Mouse (Mus musculus) intestine, postnatal 0 days (tissue): ENCODE data around the gene Alkbh1. TPM values are rescaled to one million over a fixed set of nuclear protein-coding genes. Genes with fewer than 3 reads are reported as not detected.

Source experiments
- ATAC-seq: fragments of 200-750 bp; cut with Nextera tagmentation; 2 replicates; pipeline ENCODE4 v1.8.0; 2017; ENCODE audit warnings: mild to moderate bottlenecking, moderate TSS enrichment, moderate library complexity
- H3K27ac ChIP-seq: fragments of 300-500 bp; sonication (generic); 2 replicates; pipeline ENCODE4 v1.5.1; 2014; ENCODE audit warnings: mild to moderate bottlenecking, low read depth, low read length, moderate library complexity
- H3K27me3 ChIP-seq: fragments of 300-500 bp; sonication (generic); replicated peaks from 2 replicates; pipeline ENCODE4 v1.6.1; 2014; ENCODE audit warnings: low read length, mixed read lengths; ENCODE audit not compliant: control insufficient read depth, insufficient read depth
- H3K36me3 ChIP-seq: fragments of 300-500 bp; sonication (generic); 2 replicates; pipeline ENCODE4 v1.6.1; 2014; ENCODE audit warnings: mild to moderate bottlenecking, moderate library complexity; ENCODE audit not compliant: control insufficient read depth, insufficient read depth
- H3K4me1 ChIP-seq: fragments of 300-500 bp; sonication (generic); replicated peaks from 2 replicates; pipeline ENCODE4 v1.6.1; 2014; ENCODE audit warnings: antibody characterized with exemption, low read length, mixed read lengths; ENCODE audit not compliant: control insufficient read depth, insufficient read depth
- H3K4me2 ChIP-seq: fragments of 300-500 bp; sonication (generic); replicated peaks from 2 replicates; pipeline ENCODE4 v1.6.1; 2014; ENCODE audit warnings: low read depth, mild to moderate bottlenecking, moderate library complexity
- H3K4me3 ChIP-seq: fragments of 300-500 bp; sonication (generic); 2 replicates; pipeline ENCODE4 v1.5.1; 2014; ENCODE audit warnings: low read depth, low read length
- H3K9ac ChIP-seq: fragments of 300-500 bp; sonication (generic); 2 replicates; pipeline ENCODE4 v1.6.1; 2014; ENCODE audit warnings: mild to moderate bottlenecking, low read depth, low read length
- H3K9me3 ChIP-seq: fragments of 300-500 bp; sonication (generic); 2 replicates; pipeline ENCODE4 v1.6.1; 2016; ENCODE audit warnings: mixed run types; ENCODE audit not compliant: control insufficient read depth
- CTCF ChIP-seq: sonication (generic); IDR thresholded peaks from 2 replicates; pipeline ENCODE4 v1.5.1; 2016; ENCODE audit warnings: low read depth, mild to moderate bottlenecking, control low read depth, antibody characterized with exemption, moderate library complexity
- WGBS: fragments of 180-500 bp; shearing (Covaris S2); extraction: QIAGEN DNeasy Blood & Tissue Kit; methylation state at CpG from one replicate; pipeline ENCODE4 v1.1.7; 2014; 5-methylcytosine and 5-hydroxymethylcytosine counted together
- polyA plus RNA-seq: library from polyadenylated mRNA; unstranded; fragments of >200 nt; fragmentation: Nextera tagmentation; extraction: Ambion mirVana; gene quantifications from 2 replicates; pipeline ENCODE4 v1.2.1, GENCODE M21; 2015

Gene Alkbh1
- polyA plus RNA-seq, 1 experiment from 2014 or later, result 13.6 TPM

GRCm38 (mm10) chr12:87421708-87422507 lies 21.9 kb downstream of the Alkbh1 start:
- H3K9me3 ChIP-seq, result no peaks in the 10 kb centered on the region
- no peaks in the 10 kb centered on the region for H3K27me3 ChIP-seq
- TF ChIP-seq CTCF, result no peak
- peaks cover 24% of the 10 kb centered on the region for H3K36me3 ChIP-seq
- WGBS, result 58% methylated on average over 5 of the region's 5 CpGs
- no peak overlapping the region for H3K4me2 ChIP-seq
- ATAC-seq, result no peak
- no peaks in the 10 kb centered on the region for H3K4me1 ChIP-seq
- no peak overlapping the region for H3K9ac ChIP-seq
- no peak overlapping the region for H3K4me3 ChIP-seq
- H3K27ac ChIP-seq, result no peak overlapping the region; the same call in 1 of the 2 replicates

GRCm38 (mm10) chr12:87419974-87420485 lies 23.8 kb downstream of the Alkbh1 start:
- no peaks in the 10 kb centered on the region for H3K9me3 ChIP-seq
- H3K27ac ChIP-seq, result 0 out of 2 replicates have a peak overlapping the region, but pooled peaks have one; percentile 21
- H3K4me3 ChIP-seq, result no peak overlapping the region
- H3K36me3 ChIP-seq, result peaks cover 12% of the 10 kb centered on the region
- no peak for TF ChIP-seq CTCF
- H3K4me2 ChIP-seq, result peak overlapping the region; percentile 22; the same call in 1 of the 2 replicates
- WGBS, result 47% methylated on average over 12 of the region's 12 CpGs
- no peak overlapping the region for H3K9ac ChIP-seq
- no peaks in the 10 kb centered on the region for H3K4me1 ChIP-seq
- no peak for ATAC-seq
- no peaks in the 10 kb centered on the region for H3K27me3 ChIP-seq

- H3K27ac ChIP-seq, result no peak overlapping the region
- H3K9ac ChIP-seq, result no peak overlapping the region
- no peak overlapping the region for H3K4me3 ChIP-seq
- 82% methylated on average over 5 of the region's 5 CpGs for WGBS
- H3K9me3 ChIP-seq, result no peaks in the 10 kb centered on the region
- H3K36me3 ChIP-seq, result peaks cover 3% of the 10 kb centered on the region; the same call in 1 of the 2 replicates
- TF ChIP-seq CTCF, result no peak
- H3K4me1 ChIP-seq, result no peaks in the 10 kb centered on the region
- H3K27me3 ChIP-seq, result no peaks in the 10 kb centered on the region
- no peak overlapping the region for H3K4me2 ChIP-seq
- no peak for ATAC-seq
Observed at GRCm38 (mm10) chr12:87418921-87419320, 24.9 kb downstream of the Alkbh1 start.

- no peak overlapping the region for H3K27ac ChIP-seq
- H3K4me1 ChIP-seq, result no peaks in the 10 kb centered on the region
- no peak overlapping the region for H3K4me2 ChIP-seq
- no peaks in the 10 kb centered on the region for H3K36me3 ChIP-seq
- H3K9ac ChIP-seq, result no peak overlapping the region
- H3K27me3 ChIP-seq, result no peaks in the 10 kb centered on the region
- H3K4me3 ChIP-seq, result no peak overlapping the region
- 33% methylated on average over 7 of the region's 7 CpGs for WGBS
- H3K9me3 ChIP-seq, result no peaks in the 10 kb centered on the region
- ATAC-seq, result peak; percentile 50
- TF ChIP-seq CTCF, result peak; percentile 92
Observed at GRCm38 (mm10) chr12:87416690-87417089, 27.1 kb downstream of the Alkbh1 start.

- 72% methylated on average over 4 of the region's 4 CpGs for WGBS
- H3K9ac ChIP-seq, result no peak overlapping the region
- no peak overlapping the region for H3K27ac ChIP-seq
- TF ChIP-seq CTCF, result no peak
- H3K27me3 ChIP-seq, result no peaks in the 10 kb centered on the region
- H3K4me2 ChIP-seq, result no peak overlapping the region
- no peak for ATAC-seq
- H3K4me3 ChIP-seq, result no peak overlapping the region
- no peaks in the 10 kb centered on the region for H3K4me1 ChIP-seq
- no peaks in the 10 kb centered on the region for H3K36me3 ChIP-seq
- H3K9me3 ChIP-seq, result no peaks in the 10 kb centered on the region
Observed at GRCm38 (mm10) chr12:87415358-87415757, 28.5 kb downstream of the Alkbh1 start.

- 24% methylated on average over 4 of the region's 4 CpGs for WGBS
- Histone ChIP-seq H3K4me1 (0 out of 2 replicates have a peak, but pooled peaks cover 4% of the 10 kb centered on the region), H3K27me3 (no peaks in the 10 kb centered on the region), H3K36me3 (no peaks in the 10 kb centered on the region), H3K9me3 (no peaks in the 10 kb centered on the region), H3K4me3 (no peak overlapping the region), H3K27ac (no peak overlapping the region), H3K4me2 (no peak overlapping the region), H3K9ac (no peak overlapping the region)
- peak; percentile 92 for TF ChIP-seq CTCF
- no peak for ATAC-seq
Observed at GRCm38 (mm10) chr12:87413179-87413790, 30.5 kb downstream of the Alkbh1 start.
